Mouse (Mus musculus): ENCODE results near the gene Gpat3.

The Gpat3 gene

DNA sequence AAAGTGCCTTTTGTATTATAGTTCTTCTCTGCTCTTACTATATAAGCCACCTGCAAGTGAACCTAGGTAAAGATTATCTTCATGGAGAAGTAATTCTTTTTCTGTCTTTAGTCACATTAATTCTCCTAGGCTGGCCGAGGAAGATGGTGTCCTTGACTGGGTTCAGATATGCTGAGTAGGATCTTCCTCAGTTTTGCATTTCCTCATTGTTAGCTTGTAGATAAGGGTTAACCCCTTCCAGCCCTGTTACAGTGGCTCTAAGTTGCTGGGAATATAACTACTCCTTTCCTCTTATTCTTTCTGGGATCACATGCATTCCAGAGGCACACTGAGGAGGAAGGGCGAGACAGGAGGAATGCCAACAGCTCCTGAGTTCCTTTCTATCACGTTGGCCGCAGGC, 15.6 kb downstream of the Gpat3 start:
- DNase-seq (ENCODE audit: low read depth, low spot score): no peak

DNA sequence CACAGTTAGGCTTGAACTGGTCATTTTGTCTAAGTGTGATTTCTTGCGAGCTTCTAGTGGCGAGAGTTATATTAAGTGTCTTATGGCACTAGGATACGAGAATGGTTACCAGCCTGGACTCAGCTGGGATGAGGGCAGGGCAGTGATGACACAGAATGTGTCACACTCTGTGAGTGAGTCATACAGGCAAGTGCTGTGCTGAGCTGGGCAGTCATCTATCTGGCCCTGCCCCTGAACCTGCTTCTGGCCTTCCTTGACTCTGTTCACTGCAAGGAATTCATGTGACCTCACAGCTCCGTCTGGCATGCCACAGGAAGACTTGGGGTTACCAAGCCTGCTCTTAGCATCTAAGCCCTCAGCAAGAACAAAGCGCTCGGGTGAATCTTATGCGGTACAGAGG, 16.3 kb downstream of the Gpat3 start:
- DNase-seq (ENCODE audit: low read depth, low spot score): no peak

- no peak for DNase-seq (ENCODE audit: low read depth, low spot score)
Measured at GRCm38 (mm10) chr5:100863091-100863490, 17.6 kb downstream of the Gpat3 start.

DNA sequence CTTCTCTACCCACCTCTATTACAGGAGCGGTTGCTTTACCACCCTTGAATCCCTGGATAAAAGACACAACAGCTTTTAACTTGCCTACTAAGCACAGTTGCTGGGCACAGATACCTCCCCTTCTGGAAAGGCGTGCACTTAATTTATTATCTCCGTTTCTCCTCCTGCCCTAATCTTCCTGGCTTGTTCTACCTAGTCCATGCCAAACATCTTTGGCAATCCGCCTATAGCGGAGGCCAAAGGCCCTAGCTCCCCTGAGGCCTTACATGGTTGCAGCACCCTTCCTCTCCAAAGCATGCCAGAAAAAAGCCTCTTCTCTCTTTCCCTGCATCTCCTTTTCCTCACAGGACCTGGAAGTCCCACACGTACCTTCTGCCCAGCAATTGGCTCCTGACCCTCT, 18.9 kb downstream of the Gpat3 start:
- no peak for DNase-seq (ENCODE audit: low read depth, low spot score)

GRCm38 (mm10) chr5:100866183-100866582, 20.7 kb downstream of the Gpat3 start:
- DNase-seq (ENCODE audit: low read depth, low spot score): no peak

DNA sequence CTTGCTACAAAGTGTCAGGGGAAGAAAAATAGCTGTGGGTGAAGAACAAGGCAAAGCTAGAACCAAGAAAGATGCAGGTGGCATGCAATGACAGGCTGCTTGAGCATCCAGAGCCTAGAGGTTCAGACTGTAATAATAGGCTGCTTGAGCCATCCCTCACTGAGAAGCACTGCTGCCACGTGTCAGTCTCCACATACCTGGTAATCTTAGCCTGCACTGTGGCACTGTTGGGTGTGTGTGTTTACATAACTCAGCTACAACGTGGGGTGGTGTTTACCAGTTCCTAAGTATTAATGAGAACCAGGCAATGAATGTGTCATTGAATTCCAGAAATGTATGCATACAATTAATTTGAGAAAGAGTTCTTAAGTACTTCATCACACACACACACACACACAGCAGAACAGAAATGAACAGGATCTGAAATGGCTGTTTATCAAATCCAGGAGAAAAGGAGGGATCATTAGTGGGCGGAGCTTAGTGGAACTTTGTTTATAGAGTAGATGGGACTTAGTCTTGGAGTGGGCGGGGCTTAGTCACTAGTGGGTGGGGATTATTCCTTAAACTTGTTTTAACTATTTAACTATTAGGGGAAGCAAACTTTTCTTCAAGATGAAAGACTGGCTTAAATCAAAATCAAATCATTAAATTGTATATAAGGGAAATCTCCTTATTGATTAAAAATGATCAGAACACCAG, 23.8 kb downstream of the Gpat3 start:
- DNase-seq (ENCODE audit: low read depth, low spot score): no peak

DNA sequence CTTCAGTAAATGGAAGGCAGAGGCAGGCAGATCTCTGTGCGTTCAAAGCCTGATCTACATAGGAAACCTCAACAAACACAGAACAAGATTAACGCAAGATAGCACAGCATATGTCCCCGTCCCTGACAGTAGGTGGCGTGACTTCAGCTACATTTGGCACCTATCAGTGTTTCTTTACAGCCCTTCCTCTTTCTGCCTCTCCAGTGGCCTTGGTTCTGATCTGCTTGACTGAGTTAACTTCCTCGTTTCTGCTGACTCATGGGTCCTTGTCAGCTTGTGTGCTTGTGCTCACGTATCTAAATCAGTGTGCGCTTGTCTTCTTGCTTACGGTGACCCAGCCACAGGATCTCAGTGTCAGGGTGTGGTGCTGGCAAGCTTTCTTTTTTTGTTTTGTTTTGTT, 26.5 kb downstream of the Gpat3 start:
- DNase-seq (ENCODE audit: low read depth, low spot score): no peak

DNA sequence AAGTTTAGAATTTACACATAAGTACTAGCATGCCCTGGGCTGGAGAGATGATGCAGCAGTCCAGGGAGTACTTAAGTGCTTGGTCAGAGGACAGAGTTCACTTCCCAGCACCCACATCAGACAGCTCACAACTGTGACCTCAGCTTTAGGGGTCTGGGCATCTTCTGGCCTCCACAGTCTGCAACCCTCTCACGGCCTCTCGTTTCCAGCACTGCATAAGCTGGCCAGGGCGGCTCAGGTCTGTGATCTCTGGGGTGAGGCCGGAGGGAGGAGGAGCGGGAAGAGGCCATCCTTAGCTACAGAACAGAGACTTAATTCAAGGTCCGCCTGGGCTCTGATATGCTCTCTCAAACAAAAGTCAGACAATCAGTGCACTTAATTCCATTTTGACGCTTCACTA, 29.2 kb downstream of the Gpat3 start:
- no peak for DNase-seq (ENCODE audit: low read depth, low spot score)

DNA sequence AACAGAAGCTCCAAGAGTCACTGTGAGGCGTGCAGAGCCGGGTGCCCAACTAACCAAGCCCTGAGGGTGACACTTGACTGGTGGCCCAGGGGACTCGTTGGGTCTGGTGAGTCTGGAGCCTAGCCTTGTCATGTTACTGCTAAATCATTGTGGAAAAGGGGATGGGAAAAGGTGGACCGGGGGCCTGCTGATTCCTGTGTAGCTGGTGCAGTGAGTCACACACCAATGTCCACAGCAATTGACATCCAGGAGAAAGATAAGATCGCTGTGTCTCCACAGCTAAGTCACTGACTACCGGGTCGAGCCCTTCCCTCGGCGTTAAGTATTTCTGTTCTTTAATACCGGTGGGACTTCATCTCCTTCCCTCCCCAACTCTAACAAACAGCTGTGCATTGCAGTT, 29.7 kb downstream of the Gpat3 start:
- DNase-seq (ENCODE audit: low read depth, low spot score): no peak

DNA sequence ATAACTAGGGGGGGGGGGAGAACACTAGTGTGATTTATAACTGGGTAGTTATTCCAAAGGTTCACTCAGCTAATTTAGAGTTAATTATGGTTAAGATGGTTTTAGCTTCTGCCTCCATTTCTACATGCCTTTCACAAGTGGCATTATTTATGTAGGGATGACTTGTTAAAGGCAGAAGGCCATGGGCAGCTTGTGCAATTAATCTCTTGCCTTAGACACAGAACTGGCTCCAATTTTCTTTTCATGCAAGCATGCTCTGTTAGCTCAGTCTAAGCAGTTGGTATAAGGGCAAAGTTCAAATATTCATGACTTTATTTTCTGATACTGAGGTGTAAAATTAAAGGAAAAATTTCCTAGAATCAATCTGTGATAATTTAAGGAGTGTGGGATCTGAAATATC, 31.5 kb downstream of the Gpat3 start:
- no peak for DNase-seq (ENCODE audit: low read depth, low spot score)

- DNase-seq (ENCODE audit: low read depth, low spot score): no peak
Measured at GRCm38 (mm10) chr5:100885216-100885615, 39.7 kb downstream of the Gpat3 start.

- no peak for DNase-seq (ENCODE audit: low read depth, low spot score)
Measured at GRCm38 (mm10) chr5:100886331-100886988, 40.9 kb downstream of the Gpat3 start.

DNA sequence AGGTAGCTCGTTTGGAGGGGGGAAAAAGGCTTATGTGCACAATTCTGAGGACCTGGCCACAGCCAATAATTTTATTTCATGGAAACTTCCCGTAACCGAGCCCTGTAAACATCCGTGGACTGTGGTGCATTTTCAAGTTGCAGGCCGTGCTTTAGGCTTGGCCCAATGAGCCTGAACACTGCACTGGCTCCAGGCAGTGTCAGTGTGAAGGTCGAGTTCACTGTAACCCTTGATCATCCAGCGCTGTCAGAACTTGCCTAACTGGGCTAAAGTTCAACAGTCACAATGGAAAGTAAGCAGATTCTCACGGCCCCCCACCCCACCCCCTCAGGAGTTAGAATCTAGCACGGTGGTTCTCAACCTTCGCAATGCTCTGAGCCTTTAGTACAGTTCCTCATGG, 50.7 kb downstream of the Gpat3 start:
- no peak for DNase-seq (ENCODE audit: low read depth, low spot score)

GRCm38 (mm10) chr5:100899745-100900489, 54.4 kb downstream of the Gpat3 start:
- no peak for DNase-seq (ENCODE audit: low read depth, low spot score)

GRCm38 (mm10) chr5:100901046-100901445, 55.5 kb downstream of the Gpat3 start:
- no peak for DNase-seq (ENCODE audit: low read depth, low spot score)

DNA sequence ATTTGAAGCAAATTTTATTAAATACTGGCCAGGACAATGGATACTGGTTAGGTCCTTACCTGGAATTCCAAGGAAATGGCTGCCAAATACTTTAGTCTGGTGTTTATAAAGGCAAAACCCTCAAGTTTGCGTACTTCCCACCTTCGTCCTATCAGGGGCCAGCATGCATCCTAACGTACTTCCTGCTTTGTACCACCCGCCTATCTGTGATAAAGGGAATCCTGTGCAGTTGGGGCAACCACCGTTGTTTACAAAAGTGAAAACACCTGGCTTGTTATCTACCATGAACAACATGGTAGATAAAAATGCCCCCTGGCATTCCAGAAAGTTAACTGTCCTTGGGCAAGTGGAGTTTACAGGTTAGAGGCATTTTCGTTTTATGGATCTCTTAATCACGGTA, 63.0 kb downstream of the Gpat3 start:
- no peak for DNase-seq (ENCODE audit: low read depth, low spot score)

- no peak for DNase-seq (ENCODE audit: low read depth, low spot score)
Measured at GRCm38 (mm10) chr5:100908901-100909300, 63.4 kb downstream of the Gpat3 start.

DNA sequence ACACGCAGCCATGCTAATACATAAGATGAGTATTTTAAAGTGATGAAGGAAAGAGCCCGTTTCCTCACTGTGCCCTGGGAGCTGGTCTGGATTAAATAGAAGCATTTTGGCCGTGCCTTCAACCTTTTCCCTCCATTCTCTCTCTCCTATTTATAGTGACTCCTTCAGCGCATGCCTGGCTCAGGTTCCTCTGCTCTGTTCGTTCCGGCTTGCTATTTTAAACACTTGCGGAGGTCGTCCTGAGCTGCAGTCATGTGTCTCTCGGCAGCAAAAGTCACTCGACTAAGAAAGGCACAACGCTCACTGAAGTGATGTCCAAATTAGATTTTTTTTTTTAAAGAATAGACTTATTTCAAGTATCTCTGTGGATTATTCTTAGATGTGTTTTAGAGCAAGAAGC, 64.2 kb downstream of the Gpat3 start:
- no peak for DNase-seq (ENCODE audit: low read depth, low spot score)

GRCm38 (mm10) chr5:100911502-100912097, 66.1 kb downstream of the Gpat3 start:
- DNase-seq (ENCODE audit: low read depth, low spot score): no peak

DNA sequence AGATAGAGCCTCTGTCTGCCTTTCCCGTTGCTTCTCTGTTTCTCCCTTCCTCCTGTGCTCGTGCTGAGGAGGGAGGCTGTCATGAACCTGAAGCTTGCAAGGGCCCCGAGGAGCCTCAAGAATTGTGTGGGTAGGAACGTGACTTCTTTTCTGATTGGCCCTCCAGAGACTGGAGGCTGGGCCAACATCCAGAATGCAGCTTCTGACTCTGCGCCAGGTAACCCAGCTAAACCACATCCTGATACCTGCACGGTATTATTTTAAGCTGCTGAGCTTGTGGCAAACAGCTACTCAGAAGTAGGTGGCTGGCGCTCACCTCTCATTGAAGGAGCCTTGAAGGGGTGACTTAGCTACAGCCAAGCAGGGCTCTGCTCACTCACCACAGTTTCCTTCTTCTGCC, 66.9 kb downstream of the Gpat3 start:
- no peak for DNase-seq (ENCODE audit: low read depth, low spot score)

DNA sequence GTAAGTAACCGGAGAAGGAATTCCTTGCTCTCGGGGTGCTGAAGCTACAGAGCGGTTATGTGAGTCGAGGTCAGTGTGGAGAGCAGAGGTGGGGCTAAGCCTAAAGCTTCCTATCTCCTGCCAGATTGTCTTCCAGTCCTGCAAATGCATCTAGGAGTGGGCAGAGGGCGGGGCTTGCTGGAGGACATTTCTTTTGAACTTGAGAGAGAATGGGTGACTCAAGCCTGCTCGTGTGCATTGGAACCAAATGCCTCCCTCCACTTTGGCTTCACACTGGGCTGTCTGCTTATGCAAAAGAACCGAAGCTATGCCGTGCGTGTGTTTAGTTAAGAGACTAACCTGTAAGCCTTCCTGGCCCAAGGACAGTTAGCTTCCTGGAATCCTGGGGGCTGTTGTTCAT, 67.8 kb downstream of the Gpat3 start:
- no peak for DNase-seq (ENCODE audit: low read depth, low spot score)

- DNase-seq (ENCODE audit: low read depth, low spot score): no peak
Measured at GRCm38 (mm10) chr5:100914989-100915388, 69.5 kb downstream of the Gpat3 start.

GRCm38 (mm10) chr5:100915411-100915810, 69.9 kb downstream of the Gpat3 start:
- no peak for DNase-seq (ENCODE audit: low read depth, low spot score)

Data from retina, adult 2 months (tissue).